Mouse (Mus musculus): ENCODE results near the gene Fbxo8.

DNA sequence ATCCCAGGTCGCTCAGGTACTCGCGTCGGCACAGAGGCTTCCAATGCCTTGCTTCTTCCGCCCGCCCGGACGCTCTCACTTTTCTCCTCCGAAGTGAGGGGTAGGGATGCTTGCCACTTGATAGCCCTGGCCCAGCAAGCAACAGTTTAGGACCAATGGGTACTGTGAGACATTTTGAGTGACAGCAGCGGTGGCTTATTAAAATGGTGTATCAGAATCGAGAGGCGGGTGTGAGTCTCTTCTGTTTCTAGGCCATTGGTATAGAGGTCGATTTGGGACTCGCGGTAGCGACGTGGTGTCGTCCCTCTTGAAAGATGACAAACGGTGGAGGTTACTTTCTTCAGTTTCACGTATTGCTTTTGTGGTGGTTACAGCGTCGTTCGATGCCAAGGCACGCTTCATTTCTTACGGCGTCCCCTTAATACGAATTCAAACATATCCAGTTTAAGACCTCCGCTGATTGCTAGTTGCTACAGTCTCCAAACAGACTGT lies 517 bp downstream of the Fbxo8 start:
- TF ChIP-seq CTCF (IDR thresholded peaks at IDR 0.05; ENCODE audit: low read depth) (no peak), EP300 (IDR thresholded peaks at IDR 0.05; ENCODE audit: low read depth) (no peak)

All from heart, postnatal 0 days (tissue).